Mouse (Mus musculus) thymus, postnatal 36 days (tissue): ENCODE data around the gene Tle4.

Source experiments
- DNase-seq, 2 experiments: peaks; one replicate each; pipeline ENCODE4 v3.0.0; 2022; ENCODE audit warnings: mixed read lengths in 2 of 2

The Tle4 gene

GRCm38 (mm10) chr19:14590154-14590553, 7.7 kb downstream of the Tle4 start:
- DNase-seq, result no peak

GRCm38 (mm10) chr19:14588221-14589123, 9.4 kb downstream of the Tle4 start:
- DNase-seq, result peak in 1 of 2 experiments; percentile 19

- DNase-seq, result no peak
Measured at GRCm38 (mm10) chr19:14586171-14586570, 11.7 kb downstream of the Tle4 start.

- DNase-seq, result no peak
Measured at GRCm38 (mm10) chr19:14585731-14586130, 12.1 kb downstream of the Tle4 start.

GRCm38 (mm10) chr19:14585235-14585634, 12.6 kb downstream of the Tle4 start:
- DNase-seq, result no peak

- DNase-seq, result no peak
Measured at GRCm38 (mm10) chr19:14578698-14579097, 19.2 kb downstream of the Tle4 start.

- no peak for DNase-seq
Measured at GRCm38 (mm10) chr19:14578016-14578415, 19.8 kb downstream of the Tle4 start.

GRCm38 (mm10) chr19:14576311-14576710, 21.5 kb downstream of the Tle4 start:
- DNase-seq, result no peak

- DNase-seq, result no peak
Measured at GRCm38 (mm10) chr19:14568879-14569278, 29.0 kb downstream of the Tle4 start.

GRCm38 (mm10) chr19:14567081-14567480, 30.8 kb downstream of the Tle4 start:
- DNase-seq, result no peak

GRCm38 (mm10) chr19:14566564-14567021, 31.3 kb downstream of the Tle4 start:
- no peak for DNase-seq

- DNase-seq, result no peak
Measured at GRCm38 (mm10) chr19:14565424-14566069, 32.3 kb downstream of the Tle4 start.

- no peak for DNase-seq
Measured at GRCm38 (mm10) chr19:14563273-14563959, 34.4 kb downstream of the Tle4 start.

GRCm38 (mm10) chr19:14547871-14548270, 50.0 kb downstream of the Tle4 start:
- no peak for DNase-seq

GRCm38 (mm10) chr19:14547133-14547842, 50.6 kb downstream of the Tle4 start:
- DNase-seq, result no peak

GRCm38 (mm10) chr19:14545485-14545884, 52.4 kb downstream of the Tle4 start:
- DNase-seq, result no peak

- DNase-seq, result no peak
Measured at GRCm38 (mm10) chr19:14543305-14543704, 54.5 kb downstream of the Tle4 start.

- DNase-seq, result no peak
Measured at GRCm38 (mm10) chr19:14540678-14541077, 57.2 kb downstream of the Tle4 start.

GRCm38 (mm10) chr19:14536676-14537075, 61.2 kb downstream of the Tle4 start:
- DNase-seq, result no peak

- DNase-seq, result no peak
Measured at GRCm38 (mm10) chr19:14534447-14534846, 63.4 kb downstream of the Tle4 start.

GRCm38 (mm10) chr19:14532861-14533260, 65.0 kb downstream of the Tle4 start:
- DNase-seq, result no peak

GRCm38 (mm10) chr19:14520098-14520802, 77.6 kb downstream of the Tle4 start:
- DNase-seq, result no peak
